Mouse (Mus musculus) embryo, embryonic 10.5 days (tissue): Measurements from ENCODE around the gene 2310003L06Rik.

Source experiments
- DNase-seq: peaks from one replicate; pipeline ENCODE4 v3.0.0-alpha.2; 2015; ENCODE audit warnings: low spot score

Gene 2310003L06Rik

DNA sequence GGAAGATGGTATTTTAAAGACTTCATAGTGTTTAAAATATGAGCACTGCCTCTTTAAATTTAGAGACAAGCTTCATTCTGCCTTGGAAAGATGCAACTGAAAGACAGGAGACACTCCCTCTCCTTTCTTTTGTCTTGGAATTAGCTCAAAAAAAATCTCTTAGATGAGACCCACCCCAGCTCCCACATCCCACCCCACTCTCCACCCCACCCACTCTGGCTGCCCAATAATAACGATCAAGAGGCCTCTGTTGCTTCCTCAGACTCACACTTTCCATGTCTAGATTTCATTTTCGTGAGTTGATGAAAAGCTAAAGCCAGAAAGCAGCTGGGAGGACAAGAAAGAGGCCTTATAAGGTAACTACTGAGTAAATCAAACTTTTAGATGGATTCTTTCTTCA, at the start of gene 2310003L06Rik, which contains the start of gene Gm28434:
2310003L06Rik (plus strand) TSS at position 259 of the 400 bp plus-strand sequence.
Gm28434 (plus strand) TSS at position 317 of the 400 bp plus-strand sequence.
- DNase-seq, result no peak

DNA sequence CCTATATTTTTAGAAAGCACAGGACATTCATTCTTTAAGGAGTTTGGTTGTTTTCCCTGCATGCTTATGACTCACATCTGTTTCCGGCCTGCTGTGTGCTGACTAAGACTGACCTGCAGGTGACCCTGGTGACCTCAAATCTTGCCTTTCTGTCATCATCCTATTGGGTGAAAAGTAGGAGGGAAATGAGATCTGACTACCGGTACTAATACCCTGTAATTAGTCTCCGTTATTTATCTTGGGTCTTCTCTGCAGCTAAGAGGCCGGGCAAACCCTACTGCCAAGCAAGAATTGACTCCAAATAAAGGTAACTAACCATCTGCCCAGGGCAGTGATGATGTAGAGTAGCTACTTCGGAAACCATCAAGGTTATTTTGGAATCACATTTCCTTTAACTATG, 43.9 kb upstream of the 2310003L06Rik start, which contains the start of gene Csn3:
Csn3 (plus strand) TSS at position 208 of the 400 bp plus-strand sequence.
- DNase-seq, result peak; percentile 65

DNA sequence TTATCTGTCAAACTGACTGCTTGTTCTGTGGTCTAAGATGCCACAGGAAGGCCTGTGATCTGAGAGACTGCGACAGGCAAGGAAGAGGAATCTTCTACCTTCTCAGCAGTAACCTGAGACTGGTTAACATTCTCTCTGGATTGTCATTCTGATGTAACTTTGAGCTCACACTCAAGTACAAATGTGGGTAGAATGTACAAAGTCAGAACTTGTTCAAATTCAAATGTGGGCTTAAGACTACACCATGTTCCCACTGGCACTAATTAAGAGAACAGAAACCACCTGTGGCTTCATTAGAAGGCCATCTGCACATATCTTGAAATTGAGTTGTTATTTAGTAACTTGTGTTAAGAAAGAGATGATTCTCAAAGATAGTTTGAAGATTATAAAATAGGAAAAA, 37.7 kb upstream of the 2310003L06Rik start:
- no peak for DNase-seq

GRCm38 (mm10) chr5:87940752-87941151, 28.5 kb upstream of the 2310003L06Rik start:
- DNase-seq, result peak; percentile 30

GRCm38 (mm10) chr5:87942515-87942914, 26.7 kb upstream of the 2310003L06Rik start:
- DNase-seq, result no peak

DNA sequence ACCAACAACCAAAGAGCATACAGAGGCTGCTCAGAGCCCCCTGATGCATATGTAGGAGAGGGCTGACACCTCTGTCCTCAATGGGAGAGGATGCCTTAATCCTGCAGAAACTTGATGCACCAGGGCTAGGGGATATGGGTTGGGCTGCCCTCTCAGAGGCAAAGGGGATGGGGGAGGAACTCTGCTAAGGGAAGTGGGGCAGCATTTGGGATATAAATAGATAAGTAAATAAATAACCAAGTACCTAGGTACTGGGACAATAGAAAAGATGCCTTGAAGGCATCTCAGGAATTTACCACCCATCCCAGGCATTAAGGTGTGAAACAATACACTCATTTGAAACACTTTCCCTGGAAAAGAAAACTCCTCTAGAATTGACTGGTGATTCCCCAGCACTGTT, 17.4 kb upstream of the 2310003L06Rik start:
- DNase-seq, result no peak

GRCm38 (mm10) chr5:87979139-87979538, 9.9 kb downstream of the 2310003L06Rik start, which contains the start of gene Cabs1:
Cabs1 (plus strand) TSS chr5:87979439.
- no peak for DNase-seq

DNA sequence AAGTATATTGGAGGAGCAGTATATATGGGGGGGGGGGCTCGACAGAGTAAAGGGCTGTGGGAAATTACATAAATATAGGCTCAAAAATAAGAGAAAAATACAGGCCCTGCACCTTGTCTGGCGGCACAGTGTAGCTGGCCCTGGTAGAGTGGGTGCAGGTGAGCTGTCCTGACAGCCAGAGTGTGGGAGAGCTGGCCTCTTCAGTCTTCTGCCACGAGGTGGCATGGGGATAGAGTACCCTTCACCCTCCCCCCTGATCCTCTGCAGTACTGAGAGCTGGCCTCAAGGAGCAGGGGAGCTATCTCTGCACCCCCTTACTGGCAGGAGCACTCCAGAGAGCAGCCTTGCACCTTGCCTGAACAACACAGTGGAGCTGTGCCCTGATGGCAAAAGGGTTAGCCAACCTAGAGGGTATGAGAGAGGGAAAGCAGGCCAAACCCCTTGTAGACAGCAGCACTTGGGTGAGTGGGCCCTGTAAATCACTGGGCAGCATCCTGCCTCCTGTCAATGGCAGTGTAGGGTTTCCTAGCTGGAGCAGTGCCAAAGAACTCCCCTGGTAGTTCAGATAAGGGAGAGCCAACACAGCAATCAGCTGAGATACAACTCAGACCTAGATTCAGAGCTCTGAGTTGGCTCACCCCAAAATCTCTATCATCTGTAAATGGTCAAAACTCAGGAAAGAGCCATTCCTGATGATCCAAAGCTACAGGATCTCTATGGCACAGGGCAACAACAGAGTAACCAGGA, 13.4 kb downstream of the 2310003L06Rik start:
- no peak for DNase-seq

DNA sequence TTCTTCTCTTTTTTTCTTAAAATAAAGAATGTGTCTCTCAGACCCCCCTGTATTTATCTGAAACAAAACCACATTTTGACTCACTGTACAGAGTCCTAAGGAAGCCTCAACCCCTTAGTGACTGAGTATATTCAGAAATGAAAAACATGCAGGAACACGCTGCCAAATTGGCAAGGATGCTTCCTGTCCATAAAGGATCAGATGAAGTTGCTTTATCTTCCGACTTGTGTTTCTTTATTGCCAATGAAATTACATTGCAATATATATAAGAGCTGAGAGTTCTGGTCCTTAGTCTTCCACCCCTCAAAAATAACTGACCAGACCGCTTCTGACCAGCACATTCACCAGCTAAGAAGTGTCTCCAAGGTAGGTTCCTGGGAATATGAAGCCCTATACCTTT, 33.0 kb downstream of the 2310003L06Rik start, which contains the start of gene Smr3a:
Smr3a (plus strand) TSS at position 301 of the 400 bp plus-strand sequence.
- no peak for DNase-seq

- DNase-seq, result no peak
Observed at GRCm38 (mm10) chr5:88005241-88005640, 36.0 kb downstream of the 2310003L06Rik start.
